Mouse (Mus musculus) lung, postnatal 0 days (tissue): Measurements from ENCODE around the gene Ilf3. TPM values are rescaled to one million over a fixed set of nuclear protein-coding genes. Genes with fewer than 3 reads are reported as not detected.
A peak's percentile ranks its signal among the peaks of the same experiment; 100 is the strongest.

Source experiments
- ATAC-seq: fragments of 200-750 bp; cut with Nextera tagmentation; 2 replicates; pipeline ENCODE4 v1.8.0; 2017; ENCODE audit warnings: moderate library complexity
- DNase-seq: peaks from one replicate; pipeline ENCODE4 v3.0.0-alpha.2; 2016; ENCODE audit warnings: low spot score
- H3K27ac ChIP-seq: fragments of 300-500 bp; sonication (generic); 2 replicates; pipeline ENCODE4 v1.5.1; 2014; ENCODE audit warnings: antibody characterized with exemption, mild to moderate bottlenecking, low read length, mixed read lengths
- H3K27me3 ChIP-seq: fragments of 300-500 bp; sonication (generic); replicated peaks from 2 replicates; pipeline ENCODE4 v1.6.1; 2014; ENCODE audit warnings: low read length, mixed read lengths; ENCODE audit not compliant: insufficient read depth
- H3K36me3 ChIP-seq: fragments of 300-500 bp; sonication (generic); 2 replicates; pipeline ENCODE4 v1.6.1; 2014; ENCODE audit warnings: low read length, mixed read lengths; ENCODE audit not compliant: insufficient read depth
- H3K4me1 ChIP-seq: fragments of 300-500 bp; sonication (generic); 2 replicates; pipeline ENCODE4 v1.6.1; 2014; ENCODE audit warnings: antibody characterized with exemption, low read depth, low read length, mixed read lengths; ENCODE audit not compliant: insufficient read depth
- H3K4me2 ChIP-seq: fragments of 300-500 bp; sonication (generic); replicated peaks from 2 replicates; pipeline ENCODE4 v1.6.1; 2014; ENCODE audit warnings: low read depth, mild to moderate bottlenecking, low read length, moderate library complexity, mixed read lengths
- H3K4me3 ChIP-seq: fragments of 300-500 bp; sonication (generic); 2 replicates; pipeline ENCODE4 v1.5.1; 2014; ENCODE audit warnings: low read depth, low read length
- H3K9ac ChIP-seq: fragments of 300-500 bp; sonication (generic); replicated peaks from 2 replicates; pipeline ENCODE4 v1.6.1; 2014; ENCODE audit warnings: low read depth, mild to moderate bottlenecking
- H3K9me3 ChIP-seq: fragments of 300-500 bp; sonication (generic); 2 replicates; pipeline ENCODE4 v1.6.1; 2016; ENCODE audit warnings: low read length, mixed read lengths
- CTCF ChIP-seq: IDR thresholded peaks from 2 replicates; pipeline ENCODE4 v1.5.1; 2016; ENCODE audit warnings: antibody characterized with exemption, mild to moderate bottlenecking
- EP300 ChIP-seq: IDR thresholded peaks from 2 replicates; pipeline ENCODE4 v1.6.1; 2016; ENCODE audit warnings: antibody characterized with exemption, mild to moderate bottlenecking, control low read depth
- WGBS: fragments of 180-500 bp; shearing (Covaris S2); extraction: QIAGEN DNeasy Blood & Tissue Kit; methylation state at CpG from one replicate; pipeline ENCODE4 v1.1.7; 2014; 5-methylcytosine and 5-hydroxymethylcytosine counted together
- polyA plus RNA-seq: library from polyadenylated mRNA; unstranded; fragments of >200 nt; fragmentation: Nextera tagmentation; extraction: Ambion mirVana; gene quantifications from 2 replicates; pipeline ENCODE4 v1.2.1, GENCODE M21; 2015

The Ilf3 gene
- polyA plus RNA-seq, 1 experiment from 2014 or later: 53.4 TPM

DNA sequence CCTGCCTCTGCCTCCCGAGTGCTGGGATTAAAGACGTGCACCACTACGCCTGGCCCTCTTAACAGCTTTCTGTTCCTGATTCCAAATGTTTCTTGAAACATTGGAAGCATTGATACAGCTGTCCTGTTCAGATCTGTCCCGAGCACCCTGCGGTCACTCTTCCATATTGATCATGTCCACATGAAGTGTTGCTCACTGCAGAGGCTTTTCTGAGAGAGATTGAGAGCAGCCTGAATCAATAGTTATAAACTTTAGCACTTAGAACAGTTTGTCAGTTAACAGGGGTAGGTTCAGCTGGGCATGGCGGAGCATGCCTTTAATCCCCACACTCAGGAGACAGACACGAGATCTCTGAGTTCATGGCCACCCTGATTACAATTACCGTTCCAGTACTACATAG, 76.2 kb downstream of the Ilf3 start:
- no peak overlapping the region for H3K4me3 ChIP-seq
- TF ChIP-seq CTCF: no peak
- DNase-seq: no peak
- H3K27ac ChIP-seq: no peak overlapping the region
- no peak overlapping the region for H3K9ac ChIP-seq
- H3K4me1 ChIP-seq: peaks cover 2% of the 10 kb centered on the region; the same call in 1 of the 2 replicates
- WGBS: 94% methylated on average over 8 of the region's 8 CpGs
- no peaks in the 10 kb centered on the region for H3K27me3 ChIP-seq
- no peaks in the 10 kb centered on the region for H3K9me3 ChIP-seq
- no peak for ATAC-seq
- no peaks in the 10 kb centered on the region for H3K36me3 ChIP-seq
- H3K4me2 ChIP-seq: no peak overlapping the region

DNA sequence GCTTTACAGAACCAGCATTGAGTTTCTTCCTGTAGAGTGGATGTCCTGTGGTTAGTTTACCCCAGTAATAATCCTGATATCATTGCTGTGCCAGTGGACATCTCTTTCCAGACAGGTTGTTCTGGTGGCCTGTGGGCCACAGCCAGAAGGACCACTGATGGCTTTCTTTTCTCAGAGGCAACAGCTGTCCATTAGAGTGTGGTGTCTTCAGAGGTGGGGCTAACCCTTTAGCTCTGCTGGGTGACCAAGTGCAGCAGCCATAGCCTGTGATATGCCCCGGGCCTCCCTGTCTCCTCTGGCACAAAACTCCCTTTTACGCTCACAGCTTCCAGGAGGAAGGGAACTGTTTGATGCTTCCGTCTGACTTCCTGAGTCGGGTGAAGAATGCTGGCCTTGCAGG, 76.9 kb downstream of the Ilf3 start:
- no peak overlapping the region for H3K4me2 ChIP-seq
- H3K9me3 ChIP-seq: no peaks in the 10 kb centered on the region
- TF ChIP-seq EP300: no peak
- no peak for TF ChIP-seq CTCF
- no peak overlapping the region for H3K9ac ChIP-seq
- no peaks in the 10 kb centered on the region for H3K36me3 ChIP-seq
- H3K4me1 ChIP-seq: peaks cover 7% of the 10 kb centered on the region
- 57% methylated on average over 4 of the region's 4 CpGs for WGBS
- H3K4me3 ChIP-seq: no peak overlapping the region
- H3K27me3 ChIP-seq: no peaks in the 10 kb centered on the region
- no peak overlapping the region for H3K27ac ChIP-seq
- no peak for DNase-seq
- ATAC-seq: 0 out of 2 replicates have a peak, but pooled peaks have one; percentile 16

DNA sequence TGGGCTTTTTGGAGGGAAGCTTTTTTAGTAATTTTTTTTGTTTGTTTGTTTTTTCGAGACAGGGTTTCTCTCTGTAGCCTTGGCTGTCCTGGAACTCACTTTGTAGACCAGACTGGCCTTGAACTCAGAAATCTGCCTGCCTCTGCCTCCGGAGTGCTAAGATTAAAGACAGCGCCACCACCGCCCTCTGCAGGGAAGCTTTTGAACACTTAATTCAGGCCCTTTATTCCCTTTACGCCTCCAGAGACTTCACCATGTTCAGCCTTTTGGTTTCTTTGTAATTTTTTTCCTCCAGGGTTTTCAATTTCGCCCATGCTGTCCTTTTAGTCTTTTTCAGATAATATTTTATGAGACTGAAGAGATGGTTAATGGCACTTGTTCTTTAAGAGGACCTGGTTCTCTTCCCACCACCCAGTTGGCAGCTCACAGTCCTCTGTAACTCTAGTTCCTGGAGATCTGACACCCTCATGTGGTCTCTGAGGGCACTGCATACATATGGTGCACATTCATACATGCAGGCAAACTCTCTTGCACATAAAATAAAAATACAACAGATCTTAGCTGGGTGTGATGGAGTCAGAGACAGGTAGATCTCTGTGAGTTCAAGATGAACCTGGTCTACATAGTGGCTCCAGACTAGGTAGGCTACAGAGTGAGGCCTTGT, 77.5 kb downstream of the Ilf3 start:
- no peaks in the 10 kb centered on the region for H3K27me3 ChIP-seq
- H3K27ac ChIP-seq: no peak overlapping the region
- peaks cover 12% of the 10 kb centered on the region for H3K4me1 ChIP-seq
- no peak overlapping the region for H3K4me3 ChIP-seq
- ATAC-seq: no peak
- WGBS: 91% methylated on average over 6 of the region's 6 CpGs
- TF ChIP-seq EP300: no peak
- TF ChIP-seq CTCF: peak; percentile 16; the same call in 1 of the 2 replicates
- H3K4me2 ChIP-seq: no peak overlapping the region
- H3K9ac ChIP-seq: no peak overlapping the region
- no peaks in the 10 kb centered on the region for H3K9me3 ChIP-seq
- no peaks in the 10 kb centered on the region for H3K36me3 ChIP-seq
- no peak for DNase-seq

DNA sequence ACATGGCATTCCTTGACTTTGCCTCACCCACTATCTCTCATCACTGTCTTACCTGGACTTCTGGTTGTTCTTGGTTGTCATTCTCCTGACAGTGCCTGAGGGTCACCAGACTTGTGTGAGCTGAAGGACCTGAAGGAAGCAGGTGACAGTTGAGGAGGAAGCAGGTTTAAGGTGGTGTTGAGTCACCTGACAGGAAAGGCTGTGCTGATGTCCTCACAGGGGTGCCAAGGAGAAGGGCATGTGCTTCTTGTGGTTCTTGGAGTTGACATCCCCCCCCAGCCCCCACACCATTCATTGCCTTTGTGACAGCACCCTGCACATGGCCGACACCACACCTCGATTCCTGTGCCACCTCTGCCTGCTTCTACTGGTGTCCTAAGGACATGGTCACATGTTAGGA, 80.1 kb downstream of the Ilf3 start:
- no peak for TF ChIP-seq EP300
- no peak for TF ChIP-seq CTCF
- Histone ChIP-seq H3K4me1 (peaks cover 23% of the 10 kb centered on the region), H3K4me2 (no peak overlapping the region), H3K9me3 (no peaks in the 10 kb centered on the region), H3K36me3 (no peaks in the 10 kb centered on the region), H3K27me3 (no peaks in the 10 kb centered on the region), H3K4me3 (no peak overlapping the region), H3K9ac (no peak overlapping the region), H3K27ac (no peak overlapping the region)
- no peak for DNase-seq
- 89% methylated on average over 2 of the region's 2 CpGs for WGBS
- no peak for ATAC-seq

GRCm38 (mm10) chr9:21449710-21450109, 82.0 kb downstream of the Ilf3 start:
- Histone ChIP-seq H3K27me3 (no peaks in the 10 kb centered on the region), H3K4me3 (no peak overlapping the region), H3K9ac (no peak overlapping the region), H3K4me2 (no peak overlapping the region), H3K4me1 (peaks cover 21% of the 10 kb centered on the region), H3K9me3 (no peaks in the 10 kb centered on the region), H3K27ac (peak overlapping the region; percentile 47), H3K36me3 (no peaks in the 10 kb centered on the region)
- TF ChIP-seq CTCF: no peak
- no peak for TF ChIP-seq EP300
- WGBS: 73% methylated on average over 2 of the region's 2 CpGs
- ATAC-seq (no peak), DNase-seq (no peak)

DNA sequence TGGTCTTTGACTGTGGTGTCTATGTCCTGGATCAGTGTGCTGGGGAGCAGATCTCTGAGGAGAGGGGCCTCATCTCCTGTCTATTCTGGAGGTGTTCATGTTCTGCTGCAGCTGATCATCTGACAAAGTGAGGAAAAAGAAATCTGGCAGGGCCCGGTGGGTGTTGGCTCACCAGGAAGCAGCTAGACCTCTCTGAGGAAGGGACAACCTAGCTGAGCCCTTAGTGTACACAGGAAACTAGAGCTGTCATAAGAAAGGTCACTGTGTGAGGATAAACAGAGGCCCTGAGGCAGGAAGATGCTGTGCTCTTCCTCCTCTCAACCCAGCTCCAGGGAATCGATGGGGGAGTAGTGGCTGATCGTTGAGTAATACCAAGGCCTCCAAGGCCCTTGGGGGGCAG, 82.6 kb downstream of the Ilf3 start:
- WGBS: 70% methylated on average over 3 of the region's 3 CpGs
- Histone ChIP-seq H3K4me3 (no peak overlapping the region), H3K4me1 (peaks cover 21% of the 10 kb centered on the region), H3K4me2 (no peak overlapping the region), H3K27ac (peak overlapping the region; percentile 47), H3K36me3 (no peaks in the 10 kb centered on the region), H3K9me3 (no peaks in the 10 kb centered on the region), H3K27me3 (no peaks in the 10 kb centered on the region), H3K9ac (no peak overlapping the region)
- DNase-seq (peak; percentile 41), ATAC-seq (peak; percentile 67)
- peak; percentile 73 for TF ChIP-seq EP300
- TF ChIP-seq CTCF: no peak
